Mouse (Mus musculus): ENCODE results near the gene Gm6205. TPM values are rescaled to one million over a fixed set of nuclear protein-coding genes. Genes with fewer than 3 reads are reported as not detected.
"Not testable (repeated sequence)": the region's sequence is repeated elsewhere in the genome, so short reads cannot be mapped to it uniquely, and the experiment has no call there.

Gm6205 gene
- total RNA-seq (2021), result not detected
- long read RNA-seq, experiment 1, result 0 reads
- long read RNA-seq, experiment 2, result 0 reads

GRCm38 (mm10) chr5:94648082-94648481 is at the start of gene Gm6205:
Gm6205 (plus strand) TSS chr5:94648382.
- intact Hi-C loops (cut with DNase I); DNase-seq: not testable (repeated sequence)

GRCm38 (mm10) chr5:94616242-94616641 is 31.9 kb upstream of the Gm6205 start, which contains the start of gene Gm3147:
Gm3147 (minus strand) TSS chr5:94616342.
- intact Hi-C loops (cut with DNase I); DNase-seq: not testable (repeated sequence)

DNA sequence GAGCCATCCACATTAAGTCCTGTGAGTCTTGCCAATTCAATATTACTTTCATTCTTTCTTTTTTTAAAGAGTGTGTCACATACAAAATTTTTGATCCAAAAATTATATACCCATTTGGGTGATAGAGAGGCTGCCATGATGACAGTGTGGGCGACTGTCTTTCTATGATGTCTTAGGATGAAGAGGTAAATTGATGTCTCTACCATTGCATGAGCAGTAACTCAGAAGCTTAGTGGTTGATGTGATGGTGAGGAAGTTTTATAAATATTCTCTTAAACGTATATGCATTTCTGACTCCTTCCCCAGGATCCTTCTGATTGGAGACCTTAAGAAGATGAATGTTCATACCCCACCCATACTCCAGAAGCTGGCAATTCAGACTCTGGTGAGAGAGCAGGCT is 24.5 kb upstream of the Gm6205 start, which contains the start of gene Gm6509:
Gene Gm6509, plus strand, starts transcription at position 301 of the 400 bp plus-strand sequence.
- DNase-seq; intact Hi-C loops (cut with DNase I): not testable (repeated sequence)

Other genes starting within 250 kb of the Gm6205 start
- not detected for gene Gm7682, start 202.6 kb upstream of the Gm6205 start, total RNA-seq (2021)
- not detected for gene Gm3139, start 122.1 kb upstream of the Gm6205 start, total RNA-seq (2021)
- gene Gm3147, start 32.0 kb upstream of the Gm6205 start, total RNA-seq (2021), result not detected
- not detected for gene Gm6509, start 24.4 kb upstream of the Gm6205 start, total RNA-seq (2021)
- gene Gm3183, start 217.1 kb downstream of the Gm6205 start, total RNA-seq (2021), result not detected